ENCODE assay signal across 8 mouse cellular contexts in genomic region chr1:136626141-136626540, GRCm38 (mm10). TPM values are rescaled to one million over a fixed set of nuclear protein-coding genes. Genes with fewer than 3 reads are reported as not detected.
DNase-seq lines count a peak whose midpoint lies in the region; ATAC-seq and TF ChIP-seq lines count a peak whose summit lies in the region.

No protein-coding gene starts in this region.

- H3K4me1 ChIP-seq in liver, adult 2 months (ENCODE audit: control insufficient read depth, insufficient read depth, low read length), result peaks cover 26% of the 10 kb centered on the region
- H3K4me1 ChIP-seq in embryonic facial prominence, embryonic 14.5 days (ENCODE audit: control insufficient read depth, insufficient read depth, low read length), result peaks cover 31% of the 10 kb centered on the region
- 0 out of 2 replicates have a peak, but pooled peaks cover 9% of the 10 kb centered on the region for H3K4me1 ChIP-seq in intestine, postnatal 0 days (replicated peaks; ENCODE audit: control insufficient read depth, insufficient read depth, low read length)
- H3K4me1 ChIP-seq in neural tube, embryonic 15.5 days, result peaks cover 37% of the 10 kb centered on the region

- 0 out of 2 replicates have a peak overlapping the region, but pooled peaks have one; percentile 19 for H3K27ac ChIP-seq in liver, adult 2 months (replicated peaks; ENCODE audit: insufficient read depth, low read depth, low read length)
- H3K27ac ChIP-seq in embryonic facial prominence, embryonic 14.5 days (replicated peaks; ENCODE audit: low read depth, low read length), result no peak overlapping the region
- H3K27ac ChIP-seq in intestine, postnatal 0 days (ENCODE audit: low read depth, low read length), result no peak overlapping the region
- no peak overlapping the region for H3K27ac ChIP-seq in neural tube, embryonic 15.5 days (replicated peaks)

- no peak for ATAC-seq in embryonic facial prominence, embryonic 14.5 days (ENCODE audit: low read depth)
- no peak for ATAC-seq in intestine, postnatal 0 days
- no peak for ATAC-seq in neural tube, embryonic 15.5 days (ENCODE audit: low FRiP score)

- H3K9me3 ChIP-seq in embryonic facial prominence, embryonic 14.5 days (ENCODE audit: control insufficient read depth, low read length), result no peaks in the 10 kb centered on the region
- H3K9me3 ChIP-seq in intestine, postnatal 0 days (ENCODE audit: control insufficient read depth), result no peaks in the 10 kb centered on the region
- H3K9me3 ChIP-seq in neural tube, embryonic 15.5 days (replicated peaks), result no peaks in the 10 kb centered on the region

- TF ChIP-seq CTCF in liver, adult 2 months (IDR thresholded peaks at IDR 0.05; ENCODE audit: low read depth, low read length), result no peak
- no peak for TF ChIP-seq CTCF in intestine, postnatal 0 days (IDR thresholded peaks at IDR 0.05; ENCODE audit: low read depth)

- intact Hi-C loops in left cerebral cortex, postnatal 14 days (cut with DNase I), result loop anchor here (5.0 to 10.0 kb wide), 3 partner anchors 74 to 491 kb away; partner anchors contain the start of gene Kif21b

- peaks cover 21% of the 10 kb centered on the region; the same call in 1 of the 2 replicates for H3K79me2 ChIP-seq in liver, adult 2 months (ENCODE audit: control insufficient read depth, insufficient read depth, low read length)

- H3K9ac ChIP-seq in liver, adult 2 months (ENCODE audit: low read depth, low read length), result peak overlapping the region; percentile 98; the same call in 1 of the 2 replicates
- 0 out of 2 replicates have a peak overlapping the region, but pooled peaks have one; percentile 96 for H3K9ac ChIP-seq in embryonic facial prominence, embryonic 14.5 days (ENCODE audit: low read depth, low read length)
- H3K9ac ChIP-seq in intestine, postnatal 0 days (ENCODE audit: low read depth, low read length), result no peak overlapping the region; the same call in 1 of the 2 replicates
- peak overlapping the region; percentile 98 for H3K9ac ChIP-seq in neural tube, embryonic 15.5 days (replicated peaks)

- H3K36me3 ChIP-seq in liver, adult 2 months (ENCODE audit: control insufficient read depth, insufficient read depth, low read length), result peaks cover 11% of the 10 kb centered on the region
- peaks cover 31% of the 10 kb centered on the region for H3K36me3 ChIP-seq in embryonic facial prominence, embryonic 14.5 days (ENCODE audit: control insufficient read depth, insufficient read depth, low read length)
- no peaks in the 10 kb centered on the region for H3K36me3 ChIP-seq in intestine, postnatal 0 days (ENCODE audit: control insufficient read depth, insufficient read depth)
- peaks cover 6% of the 10 kb centered on the region for H3K36me3 ChIP-seq in neural tube, embryonic 15.5 days

- no peaks in the 10 kb centered on the region for H3K27me3 ChIP-seq in liver, adult 2 months (ENCODE audit: control insufficient read depth, insufficient read depth, low read length)
- H3K27me3 ChIP-seq in embryonic facial prominence, embryonic 14.5 days (replicated peaks; ENCODE audit: control insufficient read depth, insufficient read depth, low read length), result no peaks in the 10 kb centered on the region
- H3K27me3 ChIP-seq in intestine, postnatal 0 days (replicated peaks; ENCODE audit: control insufficient read depth, insufficient read depth, low read length), result no peaks in the 10 kb centered on the region
- H3K27me3 ChIP-seq in neural tube, embryonic 15.5 days (replicated peaks), result no peaks in the 10 kb centered on the region

- WGBS in liver, adult 2 months, result 67% methylated on average over 7 of the region's 7 CpGs
- WGBS in embryonic facial prominence, embryonic 14.5 days, result 90% methylated on average over 7 of the region's 7 CpGs
- 82% methylated on average over 7 of the region's 7 CpGs for WGBS in intestine, postnatal 0 days
- WGBS in neural tube, embryonic 15.5 days, result 81% methylated on average over 7 of the region's 7 CpGs

- H3K4me3 ChIP-seq in liver, adult 2 months (ENCODE audit: insufficient read depth, low read depth, low read length), result no peak overlapping the region
- H3K4me3 ChIP-seq in embryonic facial prominence, embryonic 14.5 days (ENCODE audit: low read depth, low read length), result peak overlapping the region; percentile 93
- H3K4me3 ChIP-seq in intestine, postnatal 0 days (ENCODE audit: low read depth, low read length), result peak overlapping the region; percentile 91
- peak overlapping the region; percentile 84 for H3K4me3 ChIP-seq in neural tube, embryonic 15.5 days (replicated peaks)

- no peak for TF ChIP-seq POLR2A in liver, adult 2 months (IDR thresholded peaks at IDR 0.05; ENCODE audit: extremely low read depth, insufficient read depth, low read length)

- peak overlapping the region; percentile 56 for H3K4me2 ChIP-seq in embryonic facial prominence, embryonic 14.5 days (ENCODE audit: low read depth, low read length)
- H3K4me2 ChIP-seq in intestine, postnatal 0 days (replicated peaks; ENCODE audit: low read depth), result peak overlapping the region; percentile 90
- peak overlapping the region; percentile 80 for H3K4me2 ChIP-seq in neural tube, embryonic 15.5 days

- DNase-seq in liver, adult 2 months (ENCODE audit: extremely low read depth, low read depth, low spot score), result peak; percentile 19
- DNase-seq in liver, result no peak
- DNase-seq in embryonic facial prominence, embryonic 14.5 days (ENCODE audit: low spot score), result no peak
- DNase-seq in adrenal gland, adult 8-10 months, result no peak
- DNase-seq in left cerebral cortex, adult 11 months (ENCODE audit: low spot score), result no peak
- DNase-seq in left cerebral cortex, postnatal 14 days (ENCODE audit: low spot score in 2 of 2), result no peak

RNA-seq across cellular contexts. Expression of gene Zfp281, which starts 1.4 kb away (rescaled TPM):
- total RNA-seq in liver, adult 2 months (2014; rRNA removed), result 19.5 and 20.4 TPM in 2 replicates
- 1.3 and 1.8 TPM in 2 replicates for polyA plus RNA-seq in liver, adult 2 months (2012; rRNA removed)
- 19.5 and 21.4 TPM in 2 replicates for polyA plus RNA-seq in embryonic facial prominence, embryonic 14.5 days (2014; fragmentation: Nextera tagmentation; extraction: Ambion mirVana)
- 6.8 and 7.2 TPM in 2 replicates for polyA plus RNA-seq in intestine, postnatal 0 days (2015; fragmentation: Nextera tagmentation; extraction: Ambion mirVana)
- polyA plus RNA-seq in neural tube, embryonic 15.5 days (2015; fragmentation: Nextera tagmentation; extraction: Ambion mirVana), result 17.2 and 17.6 TPM in 2 replicates
- 10 to 100 TPM; 17.9 to 22.4 (median 19.6) TPM for total RNA-seq in adrenal gland, adult 8-10 months (2022)
- total RNA-seq in left cerebral cortex, postnatal 14 days (2021), result 10 to 100 TPM; 35.8 to 39.9 TPM
